Mouse (Mus musculus) intestine, postnatal 0 days (tissue): ENCODE results near the gene Prdx1. TPM values are rescaled to one million over a fixed set of nuclear protein-coding genes. Genes with fewer than 3 reads are reported as not detected.
A peak's percentile ranks its signal among the peaks of the same experiment; 100 is the strongest.

Experiments used
- ATAC-seq: fragments of 200-750 bp; cut with Nextera tagmentation; 2 replicates; pipeline ENCODE4 v1.8.0; 2017; ENCODE audit warnings: mild to moderate bottlenecking, moderate TSS enrichment, moderate library complexity
- H3K27ac ChIP-seq: fragments of 300-500 bp; sonication (generic); 2 replicates; pipeline ENCODE4 v1.5.1; 2014; ENCODE audit warnings: mild to moderate bottlenecking, low read depth, low read length, moderate library complexity
- H3K27me3 ChIP-seq: fragments of 300-500 bp; sonication (generic); replicated peaks from 2 replicates; pipeline ENCODE4 v1.6.1; 2014; ENCODE audit warnings: low read length, mixed read lengths; ENCODE audit not compliant: control insufficient read depth, insufficient read depth
- H3K36me3 ChIP-seq: fragments of 300-500 bp; sonication (generic); 2 replicates; pipeline ENCODE4 v1.6.1; 2014; ENCODE audit warnings: mild to moderate bottlenecking, moderate library complexity; ENCODE audit not compliant: control insufficient read depth, insufficient read depth
- H3K4me1 ChIP-seq: fragments of 300-500 bp; sonication (generic); replicated peaks from 2 replicates; pipeline ENCODE4 v1.6.1; 2014; ENCODE audit warnings: antibody characterized with exemption, low read length, mixed read lengths; ENCODE audit not compliant: control insufficient read depth, insufficient read depth
- H3K4me2 ChIP-seq: fragments of 300-500 bp; sonication (generic); replicated peaks from 2 replicates; pipeline ENCODE4 v1.6.1; 2014; ENCODE audit warnings: low read depth, mild to moderate bottlenecking, moderate library complexity
- H3K4me3 ChIP-seq: fragments of 300-500 bp; sonication (generic); 2 replicates; pipeline ENCODE4 v1.5.1; 2014; ENCODE audit warnings: low read depth, low read length
- H3K9ac ChIP-seq: fragments of 300-500 bp; sonication (generic); 2 replicates; pipeline ENCODE4 v1.6.1; 2014; ENCODE audit warnings: mild to moderate bottlenecking, low read depth, low read length
- H3K9me3 ChIP-seq: fragments of 300-500 bp; sonication (generic); 2 replicates; pipeline ENCODE4 v1.6.1; 2016; ENCODE audit warnings: mixed run types; ENCODE audit not compliant: control insufficient read depth
- CTCF ChIP-seq: sonication (generic); IDR thresholded peaks from 2 replicates; pipeline ENCODE4 v1.5.1; 2016; ENCODE audit warnings: low read depth, mild to moderate bottlenecking, control low read depth, antibody characterized with exemption, moderate library complexity
- WGBS: fragments of 180-500 bp; shearing (Covaris S2); extraction: QIAGEN DNeasy Blood & Tissue Kit; methylation state at CpG from one replicate; pipeline ENCODE4 v1.1.7; 2014; 5-methylcytosine and 5-hydroxymethylcytosine counted together
- polyA plus RNA-seq: library from polyadenylated mRNA; unstranded; fragments of >200 nt; fragmentation: Nextera tagmentation; extraction: Ambion mirVana; gene quantifications from 2 replicates; pipeline ENCODE4 v1.2.1, GENCODE M21; 2015

Prdx1 gene
- polyA plus RNA-seq, 1 experiment from 2014 or later = 1,265 TPM

DNA sequence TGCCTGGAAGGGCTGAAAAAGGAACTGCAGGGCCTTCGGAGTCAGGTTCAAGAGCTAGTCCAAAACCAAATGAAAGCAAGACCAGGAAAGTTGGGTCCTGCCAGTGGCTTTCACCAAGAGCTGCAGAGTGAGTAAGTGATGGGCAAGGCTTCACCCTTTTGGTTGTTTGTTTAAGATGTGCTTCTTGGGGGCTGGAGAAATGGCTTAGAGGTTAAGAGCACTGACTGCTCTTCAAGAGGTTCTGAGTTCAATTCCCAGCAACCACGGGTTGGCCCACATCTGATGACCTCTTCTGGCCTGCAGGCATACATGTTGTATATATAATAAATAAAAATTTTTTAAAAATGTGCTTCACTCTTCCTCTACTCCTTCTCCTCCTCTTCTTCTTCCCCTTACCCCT lies 24.8 kb downstream of the Prdx1 start:
- ATAC-seq = no peak
- H3K27me3 ChIP-seq = no peaks in the 10 kb centered on the region
- no peak overlapping the region for H3K9ac ChIP-seq
- H3K4me3 ChIP-seq = no peak overlapping the region
- H3K4me1 ChIP-seq = no peaks in the 10 kb centered on the region
- no peak overlapping the region for H3K4me2 ChIP-seq
- H3K36me3 ChIP-seq = 0 out of 2 replicates have a peak, but pooled peaks cover 4% of the 10 kb centered on the region
- WGBS = 100% methylated on average over 2 of the region's 2 CpGs
- no peaks in the 10 kb centered on the region for H3K9me3 ChIP-seq
- no peak overlapping the region for H3K27ac ChIP-seq
- TF ChIP-seq CTCF = no peak

DNA sequence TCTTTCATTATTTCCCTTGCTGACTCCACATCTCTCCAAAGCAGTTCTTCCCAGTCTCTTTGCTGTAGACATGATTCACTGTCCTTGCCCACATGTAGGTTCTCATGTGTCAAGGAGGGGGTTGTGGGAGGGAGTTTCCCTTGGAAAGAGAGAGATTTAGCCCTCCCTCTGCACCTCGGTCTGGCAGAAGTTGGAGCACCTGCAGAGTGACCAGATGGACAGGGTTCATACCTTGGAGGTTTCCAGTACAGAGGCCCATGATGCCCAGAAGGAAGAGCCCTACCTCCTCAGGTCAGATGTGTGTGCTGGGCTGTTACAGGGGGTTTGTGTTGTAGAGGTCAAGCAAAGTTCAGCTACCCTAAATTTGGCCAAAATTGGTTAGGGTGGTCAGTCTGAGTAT lies 27.2 kb downstream of the Prdx1 start:
- WGBS = 74% methylated on average over 1 of the region's 1 CpGs

DNA sequence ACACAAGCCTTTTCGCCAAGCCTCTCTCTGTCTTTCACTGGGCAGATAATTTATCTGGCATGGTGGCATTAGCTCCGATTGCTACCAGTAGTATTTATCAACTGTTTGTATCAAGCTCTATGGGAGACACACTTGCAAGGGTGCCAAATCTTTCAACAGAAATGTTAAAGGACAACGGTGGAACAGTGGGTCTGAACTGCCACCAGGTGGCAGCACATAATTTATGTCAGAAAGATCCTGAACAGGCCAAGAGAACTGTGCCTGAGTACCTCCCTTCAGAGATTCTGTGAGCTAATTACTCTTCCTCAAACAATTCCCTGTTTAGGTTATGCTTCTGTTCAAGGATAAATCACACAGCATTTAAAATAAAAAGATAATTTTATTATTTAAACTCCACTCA lies 34.1 kb downstream of the Prdx1 start:
- Histone ChIP-seq H3K36me3 (no peaks in the 10 kb centered on the region), H3K4me2 (no peak overlapping the region), H3K27ac (no peak overlapping the region), H3K27me3 (no peaks in the 10 kb centered on the region), H3K4me1 (no peaks in the 10 kb centered on the region), H3K4me3 (no peak overlapping the region), H3K9ac (no peak overlapping the region), H3K9me3 (no peaks in the 10 kb centered on the region)
- peak; percentile 84 for TF ChIP-seq CTCF
- peak; percentile 24; the same call in 1 of the 2 replicates for ATAC-seq
- WGBS = 11% methylated on average over 3 of the region's 3 CpGs

More for the DNA sequence above, 27.2 kb downstream of the Prdx1 start:
- H3K4me2 ChIP-seq = no peak overlapping the region
- H3K9me3 ChIP-seq = no peaks in the 10 kb centered on the region
- H3K4me3 ChIP-seq = no peak overlapping the region
- H3K9ac ChIP-seq = no peak overlapping the region
- no peaks in the 10 kb centered on the region for H3K27me3 ChIP-seq
- H3K36me3 ChIP-seq = 0 out of 2 replicates have a peak, but pooled peaks cover 4% of the 10 kb centered on the region
- no peak for ATAC-seq
- H3K27ac ChIP-seq = no peak overlapping the region
- no peaks in the 10 kb centered on the region for H3K4me1 ChIP-seq
- TF ChIP-seq CTCF = no peak

DNA sequence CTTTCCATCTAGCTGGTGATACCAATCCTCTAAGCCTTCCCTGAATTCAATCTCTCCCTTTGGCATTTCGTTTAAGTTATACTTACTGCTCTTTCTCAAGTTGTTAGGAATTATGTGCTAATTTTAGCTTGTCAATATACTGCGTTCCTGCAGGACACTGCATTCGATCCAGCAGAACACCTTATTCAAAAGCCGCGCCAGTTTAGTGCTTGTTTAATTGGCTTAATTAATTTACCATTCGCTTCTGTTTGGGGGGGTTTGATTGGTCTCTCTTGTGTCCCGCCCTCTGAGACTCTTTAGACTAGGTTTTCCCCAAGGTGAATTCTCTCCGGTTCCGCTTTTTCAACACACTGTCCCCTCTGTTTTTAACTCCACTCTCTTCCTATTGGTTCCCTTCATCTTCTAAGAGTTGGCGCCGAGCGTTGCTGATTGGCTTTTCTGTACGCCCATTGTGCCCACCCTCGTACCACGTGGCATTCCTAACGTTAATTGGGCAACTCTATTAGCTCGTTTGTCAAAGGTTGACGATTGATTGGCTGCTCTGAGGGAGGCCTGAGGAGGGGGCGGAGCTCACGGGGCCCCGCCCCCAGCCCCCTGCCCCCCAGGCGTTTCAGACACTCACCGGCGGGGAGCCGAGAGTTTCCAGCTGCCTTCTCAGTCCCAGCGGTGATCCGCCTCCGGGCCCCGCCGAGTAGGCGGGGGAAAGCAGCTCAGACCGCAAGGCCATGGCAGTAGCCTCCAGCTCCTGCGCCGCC lies 35.2 kb downstream of the Prdx1 start, which contains the start of gene Tesk2:
Tesk2 (plus strand) TSS at position 606 of the 755 bp plus-strand sequence.
- peaks cover 8% of the 10 kb centered on the region; the same call in 1 of the 2 replicates for H3K4me1 ChIP-seq
- no peaks in the 10 kb centered on the region for H3K9me3 ChIP-seq
- H3K9ac ChIP-seq = peak within 1 kb of the TSS; percentile 87
- no peaks in the 10 kb centered on the region for H3K27me3 ChIP-seq
- H3K36me3 ChIP-seq = no peaks in the 10 kb centered on the region
- H3K27ac ChIP-seq = peak within 1 kb of the TSS; percentile 86
- H3K4me2 ChIP-seq = peak within 1 kb of the TSS; percentile 95
- peak; percentile 97 for ATAC-seq
- peak within 1 kb of the TSS; percentile 88 for H3K4me3 ChIP-seq
- TF ChIP-seq CTCF = no peak
- under 1% methylated on average over 30 of the region's 34 CpGs for WGBS

DNA sequence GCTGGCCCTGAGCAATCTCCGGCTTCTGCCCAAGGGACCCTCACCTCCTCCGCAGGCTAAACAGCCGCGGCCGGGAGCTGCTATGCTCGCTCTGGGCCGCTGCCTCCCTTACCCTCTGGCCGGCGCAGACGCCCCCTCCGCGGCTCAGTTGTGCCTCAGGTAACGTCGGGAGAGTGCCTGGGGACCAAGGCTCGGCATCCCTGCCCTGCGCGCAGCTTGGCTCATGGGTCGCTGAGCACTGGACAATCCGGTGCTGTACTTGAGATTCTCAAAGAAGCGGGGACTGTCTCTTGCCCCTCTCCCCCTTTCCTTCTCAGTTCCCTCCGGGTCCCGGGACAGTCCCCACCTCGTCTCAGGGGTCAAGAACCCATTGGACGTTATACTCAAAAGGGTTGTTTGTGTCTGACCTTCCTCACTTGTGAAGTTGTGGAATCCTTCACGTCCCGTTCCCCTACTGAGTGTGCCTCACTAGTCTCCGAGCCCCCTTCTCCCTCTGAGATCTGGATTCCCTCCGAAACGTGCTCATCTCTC lies 35.8 kb downstream of the Prdx1 start:
- no peaks in the 10 kb centered on the region for H3K9me3 ChIP-seq
- no peaks in the 10 kb centered on the region for H3K36me3 ChIP-seq
- peak overlapping the region; percentile 86 for H3K27ac ChIP-seq
- TF ChIP-seq CTCF = no peak
- H3K4me2 ChIP-seq = peak overlapping the region; percentile 95
- peak overlapping the region; percentile 88 for H3K4me3 ChIP-seq
- ATAC-seq = no peak; the same call in 1 of the 2 replicates
- peak overlapping the region; percentile 87 for H3K9ac ChIP-seq
- WGBS = 2% methylated on average over 29 of the region's 29 CpGs
- H3K4me1 ChIP-seq = peaks cover 10% of the 10 kb centered on the region; the same call in 1 of the 2 replicates
- no peaks in the 10 kb centered on the region for H3K27me3 ChIP-seq

DNA sequence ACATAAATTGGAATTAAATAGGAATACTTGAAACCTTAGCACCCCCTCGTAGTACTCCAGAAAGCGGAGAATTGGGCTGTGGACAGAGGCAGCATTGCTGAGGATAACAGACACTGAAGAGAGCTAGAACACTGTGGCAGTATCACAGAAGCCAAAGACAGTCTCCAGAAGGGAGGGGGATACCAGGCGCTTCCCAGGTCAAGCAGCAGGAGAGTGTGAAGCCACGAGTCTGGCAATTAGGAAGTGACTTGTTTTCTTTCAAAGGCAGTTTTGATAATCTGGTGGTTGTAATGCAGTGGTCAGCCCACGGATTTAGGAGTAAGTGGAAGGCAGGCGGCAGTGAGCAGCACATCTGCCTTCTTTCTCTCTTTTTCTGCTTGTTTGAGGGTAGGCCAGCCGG lies 36.9 kb downstream of the Prdx1 start:
- no peak for ATAC-seq
- 53% methylated on average over 7 of the region's 7 CpGs for WGBS
- Histone ChIP-seq H3K27ac (no peak overlapping the region), H3K4me2 (peak overlapping the region; percentile 95), H3K4me1 (peaks cover 10% of the 10 kb centered on the region; the same call in 1 of the 2 replicates), H3K9ac (no peak overlapping the region), H3K36me3 (no peaks in the 10 kb centered on the region), H3K27me3 (no peaks in the 10 kb centered on the region), H3K4me3 (peak overlapping the region; percentile 88; the same call in 1 of the 2 replicates), H3K9me3 (no peaks in the 10 kb centered on the region)
- TF ChIP-seq CTCF = no peak
